Mouse (Mus musculus) skeletal muscle tissue, adult 2 months (tissue): ENCODE measurements around the gene Slco4a1.

Source experiments
- DNase-seq: peaks from one replicate; pipeline ENCODE4 v3.0.0-alpha.2; 2012; ENCODE audit warnings: low read depth, low spot score

Slco4a1 gene

GRCm38 (mm10) chr2:180444957-180445785 is 10.9 kb upstream of the Slco4a1 start:
- no peak for DNase-seq

GRCm38 (mm10) chr2:180445962-180446361 is 10.1 kb upstream of the Slco4a1 start:
- DNase-seq, result no peak

GRCm38 (mm10) chr2:180449007-180449406 is 7.0 kb upstream of the Slco4a1 start:
- no peak for DNase-seq

GRCm38 (mm10) chr2:180450529-180450928 is 5.5 kb upstream of the Slco4a1 start:
- no peak for DNase-seq

- DNase-seq, result no peak
Measured at GRCm38 (mm10) chr2:180456705-180457104, 660 bp downstream of the Slco4a1 start.

GRCm38 (mm10) chr2:180457680-180458079 is 1.6 kb downstream of the Slco4a1 start:
- no peak for DNase-seq

- DNase-seq, result no peak
Measured at GRCm38 (mm10) chr2:180459437-180459836, 3.4 kb downstream of the Slco4a1 start.

- DNase-seq, result no peak
Measured at GRCm38 (mm10) chr2:180460801-180461200, 4.8 kb downstream of the Slco4a1 start.

- no peak for DNase-seq
Measured at GRCm38 (mm10) chr2:180462593-180462992, 6.5 kb downstream of the Slco4a1 start.

- DNase-seq, result no peak
Measured at GRCm38 (mm10) chr2:180466505-180466904, 10.5 kb downstream of the Slco4a1 start.

- DNase-seq, result no peak
Measured at GRCm38 (mm10) chr2:180468871-180469270, 12.8 kb downstream of the Slco4a1 start.

- peak; percentile 26 for DNase-seq
Measured at GRCm38 (mm10) chr2:180469768-180470167, 13.7 kb downstream of the Slco4a1 start.

GRCm38 (mm10) chr2:180472306-180473079 is 16.4 kb downstream of the Slco4a1 start:
- no peak for DNase-seq

- peak; percentile 30 for DNase-seq
Measured at GRCm38 (mm10) chr2:180473080-180473440, 17.0 kb downstream of the Slco4a1 start.

GRCm38 (mm10) chr2:180474864-180475263 is 18.8 kb downstream of the Slco4a1 start:
- DNase-seq, result no peak

GRCm38 (mm10) chr2:180482274-180482673 is 26.2 kb downstream of the Slco4a1 start:
- no peak for DNase-seq

- DNase-seq, result no peak
Measured at GRCm38 (mm10) chr2:180484882-180485281, 28.8 kb downstream of the Slco4a1 start.

- no peak for DNase-seq
Measured at GRCm38 (mm10) chr2:180485306-180485705, 29.3 kb downstream of the Slco4a1 start.

- no peak for DNase-seq
Measured at GRCm38 (mm10) chr2:180488210-180488751, 32.2 kb downstream of the Slco4a1 start.

- no peak for DNase-seq
Measured at GRCm38 (mm10) chr2:180495906-180496305, 39.9 kb downstream of the Slco4a1 start.

GRCm38 (mm10) chr2:180499741-180500140 is 43.7 kb downstream of the Slco4a1 start, which contains the start of gene Ntsr1:
Ntsr1 (plus strand) TSS chr2:180499976.
- DNase-seq, result no peak

GRCm38 (mm10) chr2:180500726-180501125 is 44.7 kb downstream of the Slco4a1 start:
- no peak for DNase-seq
